Mouse (Mus musculus) spleen, adult 2 months (tissue): ENCODE results near the gene Rab3gap2.

Source experiments
- CTCF ChIP-seq: fragments of 200-500 bp; IDR thresholded peaks from 2 replicates; pipeline ENCODE4 v1.5.1; 2011; ENCODE audit warnings: mild to moderate bottlenecking, inconsistent platforms; ENCODE audit not compliant: insufficient read depth, insufficient read length, insufficient replicate concordance; ENCODE audit errors: extremely low read depth
- POLR2A ChIP-seq: fragments of 200-500 bp; IDR thresholded peaks from 2 replicates; pipeline ENCODE4 v1.6.1; 2011; ENCODE audit warnings: low read depth, low read length, inconsistent platforms

DNA sequence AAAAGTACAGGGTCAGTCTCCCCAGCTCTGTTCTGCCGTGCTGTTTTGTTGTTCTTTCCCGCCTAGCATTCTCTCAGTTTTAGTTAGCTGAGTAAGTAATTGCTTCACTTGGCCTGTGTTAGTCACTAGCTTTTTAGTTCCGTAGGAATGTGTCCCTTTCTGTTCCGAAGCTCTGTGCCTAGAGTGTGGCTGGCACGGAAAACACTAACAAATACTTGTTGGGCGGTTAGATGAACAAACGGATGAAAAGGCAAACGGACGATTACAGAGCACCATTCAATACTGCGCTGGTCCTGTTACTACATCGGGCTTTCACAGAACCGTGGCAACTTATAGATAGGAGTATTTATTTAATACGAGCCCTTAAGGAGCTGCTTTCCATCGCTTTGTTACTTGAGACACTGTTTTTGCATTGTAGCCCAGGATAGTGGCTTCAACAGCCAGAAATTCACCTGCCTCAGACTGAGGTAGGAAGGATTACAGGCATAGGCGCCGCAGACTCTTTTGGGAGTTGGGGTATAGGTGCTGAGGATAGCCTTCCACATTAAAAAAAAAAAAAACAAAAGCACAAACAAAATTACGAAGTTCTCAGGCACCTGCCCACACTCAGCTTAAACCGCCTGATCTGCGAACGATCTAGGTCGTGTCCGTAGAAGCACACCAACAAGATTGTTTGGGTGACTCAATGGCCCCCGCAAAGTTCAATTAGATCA is 565 bp upstream of the Rab3gap2 start:
- TF ChIP-seq CTCF (no peak), POLR2A (no peak)
